Mouse (Mus musculus) olfactory bulb, adult 2 months (tissue): ENCODE results near the gene Olfr578. TPM values are rescaled to one million over a fixed set of nuclear protein-coding genes. Genes with fewer than 3 reads are reported as not detected.

ENCODE experiments used
- H3K27ac ChIP-seq: fragments of 200-500 bp; 2 replicates; pipeline ENCODE4 v1.5.1; 2012; ENCODE audit warnings: low read depth, low read length; ENCODE audit not compliant: insufficient read depth
- H3K4me1 ChIP-seq: fragments of 200-500 bp; 2 replicates; pipeline ENCODE4 v1.6.1; 2012; ENCODE audit warnings: low read length; ENCODE audit not compliant: control insufficient read depth, insufficient read depth
- H3K4me3 ChIP-seq: fragments of 200-500 bp; 2 replicates; pipeline ENCODE4 v1.5.1; 2012; ENCODE audit warnings: mild to moderate bottlenecking, low read depth, low read length, moderate library complexity; ENCODE audit not compliant: insufficient read depth
- CTCF ChIP-seq: fragments of 200-500 bp; IDR thresholded peaks from 2 replicates; pipeline ENCODE4 v1.5.1; 2012; ENCODE audit warnings: low read depth, mild to moderate bottlenecking, low read length, moderate library complexity; ENCODE audit not compliant: insufficient read depth
- POLR2A ChIP-seq: fragments of 200-500 bp; IDR thresholded peaks from 2 replicates; pipeline ENCODE4 v1.6.1; 2012; ENCODE audit warnings: mild to moderate bottlenecking, low read depth, low read length, moderate library complexity; ENCODE audit not compliant: insufficient read depth
- WGBS: fragments of 180-500 bp; shearing (Covaris S2); methylation state at CpG from one replicate; pipeline ENCODE4 v1.1.7; 2018; 5-methylcytosine and 5-hydroxymethylcytosine counted together
- polyA plus RNA-seq: library from polyadenylated mRNA; stranded (reverse); fragments of >200 nt; gene quantifications from 2 replicates; pipeline ENCODE4 v1.2.4, GENCODE M21; 2012; ENCODE audit warnings: low replicate concordance; ENCODE audit not compliant: missing spikeins, insufficient read depth, insufficient read length

Gene Olfr578
- polyA plus RNA-seq, 1 experiment = not detected

DNA sequence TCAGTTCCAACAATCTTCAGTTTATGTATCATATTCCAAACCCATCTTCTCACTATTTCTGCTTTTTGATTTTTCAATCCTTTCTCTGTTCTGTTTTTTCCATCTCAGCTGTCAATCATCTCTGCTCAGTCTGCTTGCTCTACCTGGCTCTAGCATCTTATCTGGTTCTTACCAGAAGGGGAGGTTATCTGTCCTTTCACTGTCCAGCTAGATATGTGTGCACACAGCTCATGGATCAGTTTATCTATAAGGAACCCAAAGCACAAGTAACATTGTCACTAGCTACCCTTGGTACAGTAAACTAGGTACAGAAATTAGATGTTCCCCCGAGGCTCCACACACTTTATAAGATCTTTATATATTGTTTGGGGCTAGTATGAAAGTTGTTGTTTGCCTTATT is 45.7 kb downstream of the Olfr578 start:
- 86% methylated on average over 1 of the region's 1 CpGs for WGBS

DNA sequence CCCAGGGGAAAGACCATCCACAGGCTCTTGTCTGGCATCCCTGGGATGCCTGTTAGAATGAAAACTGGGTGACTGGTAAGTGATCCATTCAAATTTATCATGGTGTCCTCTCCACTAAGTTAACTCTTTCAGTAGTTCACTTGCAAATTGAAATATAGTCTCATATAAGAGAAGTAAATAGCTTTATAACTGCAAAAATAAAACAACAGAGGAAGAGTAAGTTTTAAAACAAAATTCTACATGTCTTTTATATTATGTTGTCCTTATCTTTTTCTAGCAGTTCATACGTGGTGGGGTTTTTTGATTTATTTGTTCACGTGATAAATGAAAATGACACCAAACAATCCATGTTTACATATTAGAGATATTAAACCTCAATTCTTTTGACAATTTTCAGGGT is 46.6 kb downstream of the Olfr578 start, which contains the start of gene Olfr573-ps1:
Gene Olfr573-ps1, minus strand, starts transcription at position 101 of the 400 bp plus-strand sequence.
- H3K4me1 ChIP-seq = no peaks in the 10 kb centered on the region
- H3K4me3 ChIP-seq = no peak within 1 kb of the TSS
- WGBS = 96% methylated on average over 2 of the region's 2 CpGs
- TF ChIP-seq POLR2A = no peak
- no peak for TF ChIP-seq CTCF
- no peak within 1 kb of the TSS for H3K27ac ChIP-seq

More for the DNA sequence above, 45.7 kb downstream of the Olfr578 start:
- TF ChIP-seq POLR2A = no peak
- no peak for TF ChIP-seq CTCF
- no peaks in the 10 kb centered on the region for H3K4me1 ChIP-seq
- no peak overlapping the region for H3K27ac ChIP-seq
- no peak overlapping the region for H3K4me3 ChIP-seq

Other genes with a start within 250 kb of the Olfr578 start
- not detected in 2 replicates for gene Olfr560, start 230.0 kb downstream of the Olfr578 start, polyA plus RNA-seq
- not detected in 2 replicates for gene Olfr78, start 229.9 kb downstream of the Olfr578 start, polyA plus RNA-seq
- not detected in 2 replicates for gene Olfr561, start 218.1 kb downstream of the Olfr578 start, polyA plus RNA-seq
- not detected in 2 replicates for gene Olfr564, start 185.8 kb downstream of the Olfr578 start, polyA plus RNA-seq
- not detected in 2 replicates for gene Olfr566, start 130.6 kb downstream of the Olfr578 start, polyA plus RNA-seq
- gene Olfr568, start 112.2 kb downstream of the Olfr578 start, polyA plus RNA-seq = not detected in 2 replicates
- not detected in 2 replicates for gene Olfr569, start 98.4 kb downstream of the Olfr578 start, polyA plus RNA-seq
- gene Olfr570, start 94.7 kb downstream of the Olfr578 start, polyA plus RNA-seq = not detected in 2 replicates
- not detected in 2 replicates for gene Olfr571, start 71.8 kb downstream of the Olfr578 start, polyA plus RNA-seq
- not detected in 2 replicates for gene Olfr572, start 64.9 kb downstream of the Olfr578 start, polyA plus RNA-seq
- gene Olfr573-ps1, start 46.7 kb downstream of the Olfr578 start, polyA plus RNA-seq = not detected in 2 replicates
- gene Olfr574, start 40.9 kb downstream of the Olfr578 start, polyA plus RNA-seq = not detected in 2 replicates
- gene Olfr575, start 30.5 kb downstream of the Olfr578 start, polyA plus RNA-seq = not detected in 2 replicates
- not detected in 2 replicates for gene Olfr576, start 26.7 kb downstream of the Olfr578 start, polyA plus RNA-seq
- not detected in 2 replicates for gene Olfr577, start 13.4 kb downstream of the Olfr578 start, polyA plus RNA-seq
- not detected in 2 replicates for gene Olfr582, start 48.7 kb upstream of the Olfr578 start, polyA plus RNA-seq
- gene Olfr583, start 62.0 kb upstream of the Olfr578 start, polyA plus RNA-seq = not detected in 2 replicates
- gene Olfr584, start 92.6 kb upstream of the Olfr578 start, polyA plus RNA-seq = not detected in 2 replicates
- gene Olfr585, start 108.4 kb upstream of the Olfr578 start, polyA plus RNA-seq = not detected in 2 replicates
- gene Olfr586, start 136.3 kb upstream of the Olfr578 start, polyA plus RNA-seq = not detected in 2 replicates
- gene Olfr588-ps1, start 151.6 kb upstream of the Olfr578 start, polyA plus RNA-seq = not detected in 2 replicates
- gene Olfr589, start 167.0 kb upstream of the Olfr578 start, polyA plus RNA-seq = not detected in 2 replicates
- not detected in 2 replicates for gene Olfr591, start 189.0 kb upstream of the Olfr578 start, polyA plus RNA-seq
- gene Olfr592, start 195.5 kb upstream of the Olfr578 start, polyA plus RNA-seq = not detected in 2 replicates
- not detected in 2 replicates for gene Olfr593, start 222.5 kb upstream of the Olfr578 start, polyA plus RNA-seq
- gene Olfr594, start 227.7 kb upstream of the Olfr578 start, polyA plus RNA-seq = not detected in 2 replicates